Mouse (Mus musculus) small intestine, adult 2 months (tissue): Measurements from ENCODE around the gene Mrps11.

ENCODE experiments used
- CTCF ChIP-seq: fragments of 200-500 bp; IDR thresholded peaks from 2 replicates; pipeline ENCODE4 v1.5.1; 2012; ENCODE audit warnings: low read depth, mild to moderate bottlenecking, control low read depth, inconsistent platforms, low read length, moderate library complexity, mixed read lengths; ENCODE audit not compliant: insufficient replicate concordance, insufficient read length; ENCODE audit errors: extremely low read depth
- POLR2A ChIP-seq: fragments of 200-500 bp; IDR thresholded peaks from 2 replicates; pipeline ENCODE4 v1.6.1; 2012; ENCODE audit warnings: low read depth, mild to moderate bottlenecking, control low read depth, inconsistent platforms, low read length, moderate library complexity

DNA sequence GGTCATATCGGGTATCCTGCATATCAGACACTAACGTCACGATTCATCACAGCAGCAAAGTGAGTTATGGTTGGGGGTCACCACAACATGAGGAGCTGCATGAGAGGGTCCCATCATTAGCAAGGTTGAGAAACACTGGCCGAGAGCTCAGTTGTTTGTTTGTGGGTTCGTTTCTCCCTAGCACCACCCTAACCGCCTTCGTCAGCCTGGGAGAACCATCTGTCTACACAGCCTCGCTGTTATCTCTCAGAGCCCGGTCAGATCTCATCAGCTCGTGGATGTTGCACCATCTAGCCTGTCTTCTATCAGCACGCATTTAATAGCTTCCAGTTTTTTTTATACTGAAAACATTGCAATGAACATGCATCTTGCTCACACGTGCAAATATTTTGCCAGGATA, 35.4 kb downstream of the Mrps11 start:
- TF ChIP-seq CTCF (no peak), POLR2A (no peak)
